Mouse (Mus musculus) liver, embryonic 12.5 days (tissue): ENCODE results near the gene Tbc1d4. TPM values are rescaled to one million over a fixed set of nuclear protein-coding genes. Genes with fewer than 3 reads are reported as not detected.
A peak's percentile ranks its signal among the peaks of the same experiment; 100 is the strongest.

Source experiments
- ATAC-seq: fragments of 200-750 bp; cut with Nextera tagmentation; 2 replicates; pipeline ENCODE4 v1.8.0; 2017; ENCODE audit warnings: moderate number of reproducible peaks, mild to moderate bottlenecking, moderate library complexity
- H3K27ac ChIP-seq: fragments of 300-500 bp; sonication (generic); 2 replicates; pipeline ENCODE4 v1.5.1; 2016; ENCODE audit warnings: mild to moderate bottlenecking
- H3K27me3 ChIP-seq: fragments of 300-500 bp; sonication (generic); replicated peaks from 2 replicates; pipeline ENCODE4 v1.6.1; 2016; ENCODE audit warnings: mild to moderate bottlenecking, moderate library complexity
- H3K36me3 ChIP-seq: fragments of 300-500 bp; sonication (generic); 2 replicates; pipeline ENCODE4 v1.6.1; 2016; ENCODE audit warnings: mild to moderate bottlenecking, moderate library complexity
- H3K4me1 ChIP-seq: fragments of 300-500 bp; sonication (generic); 2 replicates; pipeline ENCODE4 v1.6.1; 2016
- H3K4me2 ChIP-seq: fragments of 300-500 bp; sonication (generic); 2 replicates; pipeline ENCODE4 v1.6.1; 2016; ENCODE audit warnings: mild to moderate bottlenecking, moderate library complexity
- H3K4me3 ChIP-seq: fragments of 300-500 bp; sonication (generic); 2 replicates; pipeline ENCODE4 v1.5.1; 2016; ENCODE audit warnings: mild to moderate bottlenecking, moderate library complexity
- H3K9ac ChIP-seq: fragments of 300-500 bp; sonication (generic); 2 replicates; pipeline ENCODE4 v1.6.1; 2016; ENCODE audit warnings: mild to moderate bottlenecking, moderate library complexity
- H3K9me3 ChIP-seq: fragments of 300-500 bp; sonication (generic); replicated peaks from 2 replicates; pipeline ENCODE4 v1.6.1; 2016; ENCODE audit warnings: mild to moderate bottlenecking, moderate library complexity
- WGBS: fragments of 180-500 bp; shearing (Covaris S2); methylation state at CpG from one replicate; pipeline ENCODE4 v1.1.7; 2016; ENCODE audit not compliant: insufficient replicate concordance; 5-methylcytosine and 5-hydroxymethylcytosine counted together
- polyA plus RNA-seq: library from polyadenylated mRNA; unstranded; fragments of >200 nt; fragmentation: Nextera tagmentation; extraction: Ambion mirVana; gene quantifications from 2 replicates; pipeline ENCODE4 v1.2.1, GENCODE M21; 2016

Gene Tbc1d4
- polyA plus RNA-seq, 1 experiment from 2014 or later: 3.9 TPM

GRCm38 (mm10) chr14:101617680-101618079, 8.7 kb upstream of the Tbc1d4 start:
- Histone ChIP-seq H3K9me3 (no peaks in the 10 kb centered on the region), H3K27me3 (no peaks in the 10 kb centered on the region), H3K4me1 (no peaks in the 10 kb centered on the region), H3K36me3 (no peaks in the 10 kb centered on the region), H3K27ac (no peak overlapping the region), H3K9ac (no peak overlapping the region), H3K4me3 (no peak overlapping the region), H3K4me2 (no peak overlapping the region)
- WGBS: 66% methylated on average over 5 of the region's 5 CpGs
- ATAC-seq: no peak

GRCm38 (mm10) chr14:101616178-101616577, 7.2 kb upstream of the Tbc1d4 start:
- no peaks in the 10 kb centered on the region for H3K9me3 ChIP-seq
- no peak overlapping the region for H3K27ac ChIP-seq
- H3K4me2 ChIP-seq: no peak overlapping the region
- H3K36me3 ChIP-seq: no peaks in the 10 kb centered on the region
- H3K4me1 ChIP-seq: no peaks in the 10 kb centered on the region
- 29% methylated on average over 9 of the region's 9 CpGs for WGBS
- no peak overlapping the region for H3K4me3 ChIP-seq
- H3K27me3 ChIP-seq: no peaks in the 10 kb centered on the region
- H3K9ac ChIP-seq: no peak overlapping the region
- ATAC-seq: no peak

- H3K36me3 ChIP-seq: no peaks in the 10 kb centered on the region
- H3K4me3 ChIP-seq: no peak overlapping the region
- ATAC-seq: no peak
- no peak overlapping the region for H3K4me2 ChIP-seq
- peaks cover 10% of the 10 kb centered on the region for H3K27me3 ChIP-seq
- H3K9me3 ChIP-seq: no peaks in the 10 kb centered on the region
- no peak overlapping the region for H3K27ac ChIP-seq
- H3K4me1 ChIP-seq: 0 out of 2 replicates have a peak, but pooled peaks cover under 1% of the 10 kb centered on the region
- no peak overlapping the region for H3K9ac ChIP-seq
- 54% methylated on average over 1 of the region's 1 CpGs for WGBS
Measured at GRCm38 (mm10) chr14:101613206-101613605, 4.2 kb upstream of the Tbc1d4 start.

GRCm38 (mm10) chr14:101610701-101611100, 1.7 kb upstream of the Tbc1d4 start:
- H3K36me3 ChIP-seq: no peaks in the 10 kb centered on the region

GRCm38 (mm10) chr14:101607631-101608518, 1.1 kb downstream of the Tbc1d4 start:
- Histone ChIP-seq H3K27me3 (peaks cover 20% of the 10 kb centered on the region), H3K4me2 (peak overlapping the region; percentile 86), H3K9me3 (no peaks in the 10 kb centered on the region), H3K4me3 (peak overlapping the region; percentile 64), H3K9ac (peak overlapping the region; percentile 58), H3K4me1 (0 out of 2 replicates have a peak, but pooled peaks cover 8% of the 10 kb centered on the region), H3K36me3 (no peaks in the 10 kb centered on the region), H3K27ac (no peak overlapping the region)
- peak; percentile 35; the same call in 1 of the 2 replicates for ATAC-seq
- 1% methylated on average over 62 of the region's 62 CpGs for WGBS

More at GRCm38 (mm10) chr14:101610701-101611100, 1.7 kb upstream of the Tbc1d4 start:
- H3K9me3 ChIP-seq: no peaks in the 10 kb centered on the region
- H3K4me1 ChIP-seq: 0 out of 2 replicates have a peak, but pooled peaks cover 8% of the 10 kb centered on the region
- H3K4me2 ChIP-seq: no peak overlapping the region
- H3K9ac ChIP-seq: no peak overlapping the region
- no peak overlapping the region for H3K4me3 ChIP-seq
- peaks cover 20% of the 10 kb centered on the region for H3K27me3 ChIP-seq
- ATAC-seq: no peak
- no peak overlapping the region for H3K27ac ChIP-seq
- 57% methylated on average over 10 of the region's 10 CpGs for whole genome bisulfite sequencing

- WGBS: 46% methylated on average over 2 of the region's 2 CpGs
- Histone ChIP-seq H3K27me3 (peaks cover 20% of the 10 kb centered on the region), H3K9me3 (no peaks in the 10 kb centered on the region), H3K36me3 (no peaks in the 10 kb centered on the region), H3K4me3 (no peak overlapping the region), H3K4me1 (0 out of 2 replicates have a peak, but pooled peaks cover 8% of the 10 kb centered on the region), H3K9ac (no peak overlapping the region), H3K4me2 (no peak overlapping the region), H3K27ac (no peak overlapping the region)
- ATAC-seq: no peak
Measured at GRCm38 (mm10) chr14:101605843-101606242, 3.1 kb downstream of the Tbc1d4 start.

- H3K4me1 ChIP-seq: 0 out of 2 replicates have a peak, but pooled peaks cover 4% of the 10 kb centered on the region
- no peaks in the 10 kb centered on the region for H3K36me3 ChIP-seq
- no peak overlapping the region for H3K4me2 ChIP-seq
- WGBS: 63% methylated on average over 3 of the region's 3 CpGs
- ATAC-seq: no peak
- peaks cover 7% of the 10 kb centered on the region for H3K27me3 ChIP-seq
- H3K4me3 ChIP-seq: no peak overlapping the region
- no peak overlapping the region for H3K27ac ChIP-seq
- no peak overlapping the region for H3K9ac ChIP-seq
- no peaks in the 10 kb centered on the region for H3K9me3 ChIP-seq
Measured at GRCm38 (mm10) chr14:101602851-101603250, 6.1 kb downstream of the Tbc1d4 start.

- Histone ChIP-seq H3K9me3 (no peaks in the 10 kb centered on the region), H3K9ac (no peak overlapping the region), H3K27me3 (no peaks in the 10 kb centered on the region), H3K36me3 (no peaks in the 10 kb centered on the region), H3K4me3 (no peak overlapping the region), H3K4me1 (no peaks in the 10 kb centered on the region), H3K27ac (no peak overlapping the region), H3K4me2 (no peak overlapping the region)
- no peak for ATAC-seq
- 80% methylated on average over 11 of the region's 14 CpGs for WGBS
Measured at GRCm38 (mm10) chr14:101597096-101597715, 11.8 kb downstream of the Tbc1d4 start.

- H3K4me3 ChIP-seq: no peak overlapping the region
- H3K9ac ChIP-seq: no peak overlapping the region
- no peaks in the 10 kb centered on the region for H3K27me3 ChIP-seq
- H3K36me3 ChIP-seq: no peaks in the 10 kb centered on the region
- no peak overlapping the region for H3K27ac ChIP-seq
- 85% methylated on average over 9 of the region's 9 CpGs for WGBS
- no peaks in the 10 kb centered on the region for H3K4me1 ChIP-seq
- ATAC-seq: no peak
- H3K9me3 ChIP-seq: no peaks in the 10 kb centered on the region
- no peak overlapping the region for H3K4me2 ChIP-seq
Measured at GRCm38 (mm10) chr14:101596691-101597090, 12.3 kb downstream of the Tbc1d4 start.

- Histone ChIP-seq H3K9ac (no peak overlapping the region), H3K27ac (no peak overlapping the region), H3K4me1 (no peaks in the 10 kb centered on the region), H3K4me3 (no peak overlapping the region), H3K36me3 (no peaks in the 10 kb centered on the region), H3K4me2 (no peak overlapping the region), H3K9me3 (no peaks in the 10 kb centered on the region), H3K27me3 (no peaks in the 10 kb centered on the region)
- 75% methylated on average over 13 of the region's 13 CpGs for WGBS
- ATAC-seq: no peak
Measured at GRCm38 (mm10) chr14:101595301-101596080, 13.5 kb downstream of the Tbc1d4 start.

GRCm38 (mm10) chr14:101594001-101594400, 15.0 kb downstream of the Tbc1d4 start:
- WGBS: 76% methylated on average over 5 of the region's 5 CpGs
- Histone ChIP-seq H3K4me3 (no peak overlapping the region), H3K4me2 (no peak overlapping the region), H3K36me3 (no peaks in the 10 kb centered on the region), H3K4me1 (no peaks in the 10 kb centered on the region), H3K9me3 (no peaks in the 10 kb centered on the region), H3K27ac (no peak overlapping the region), H3K27me3 (no peaks in the 10 kb centered on the region), H3K9ac (no peak overlapping the region)
- no peak for ATAC-seq
